Mouse (Mus musculus): ENCODE results near the gene Sema4b.

DNA sequence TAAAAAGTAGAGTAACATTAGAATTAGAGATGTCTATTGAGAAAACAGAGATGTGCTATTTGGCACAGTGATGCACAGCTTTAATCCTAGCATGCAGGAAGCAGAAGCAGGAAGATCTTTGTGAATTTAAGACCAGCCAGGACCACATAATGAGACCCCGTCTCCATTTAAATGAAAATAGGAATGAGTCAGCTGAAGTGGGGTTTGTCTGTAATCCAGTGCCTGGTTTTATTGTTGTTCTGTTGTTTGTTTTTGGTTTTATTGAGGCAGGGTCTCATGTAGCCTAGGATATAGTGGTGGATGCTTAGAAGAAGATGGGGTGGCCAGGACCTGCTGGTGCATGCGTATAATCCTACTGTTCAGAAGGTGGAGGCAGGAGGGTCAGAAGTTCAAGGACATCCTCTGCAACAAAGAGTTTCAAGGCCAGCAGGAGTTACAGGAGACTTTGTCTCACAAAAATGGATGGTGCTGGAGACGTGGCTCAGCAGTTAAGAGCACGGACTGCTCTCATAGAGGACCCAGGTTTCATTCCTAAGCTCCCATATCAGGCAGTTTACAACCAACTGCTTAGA, 34.6 kb downstream of the Sema4b start:
- TF ChIP-seq CHD2 (IDR thresholded peaks at IDR 0.05; ENCODE audit: low read depth, low read length) (no peak), ZC3H11A (IDR thresholded peaks at IDR 0.05; ENCODE audit: borderline replicate concordance, low read depth, low read length) (no peak)
